ENCODE assay signal across 8 mouse cellular contexts in the genomic region with DNA sequence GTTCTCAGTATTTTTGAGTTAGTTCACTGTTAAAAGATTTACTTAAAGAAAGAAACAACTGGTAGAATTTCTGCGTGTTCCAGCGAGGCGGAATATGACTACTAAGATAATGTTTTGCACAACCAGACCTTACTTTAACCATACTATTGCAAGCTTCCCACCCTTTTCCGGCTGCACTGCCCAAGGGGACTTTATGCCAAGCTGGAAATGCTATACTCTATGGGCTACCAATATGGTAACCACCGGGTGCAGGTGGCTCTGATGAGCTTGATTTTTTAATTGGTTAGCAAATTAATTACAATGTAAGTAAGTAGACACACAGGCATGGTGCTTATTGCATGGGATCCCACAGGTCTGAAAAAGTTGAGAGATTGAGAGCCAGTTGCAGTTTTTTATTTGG. TPM values are rescaled to one million over a fixed set of nuclear protein-coding genes. Genes with fewer than 3 reads are reported as not detected.
A peak's percentile ranks its signal among the peaks of the same experiment; 100 is the strongest.
DNase-seq lines count a peak whose midpoint lies in the region; ATAC-seq and TF ChIP-seq lines count a peak whose summit lies in the region.

No protein-coding gene starts in this region.

- peak overlapping the region; percentile 97 for H3K9ac ChIP-seq in forebrain, embryonic 14.5 days (ENCODE audit: low read length)
- H3K9ac ChIP-seq in liver, embryonic 16.5 days (ENCODE audit: low read depth, low read length): no peak overlapping the region

- H3K4me1 ChIP-seq in forebrain, embryonic 14.5 days (ENCODE audit: control insufficient read depth, insufficient read depth, low read length): peaks cover 4% of the 10 kb centered on the region; the same call in 1 of the 2 replicates
- peaks cover 3% of the 10 kb centered on the region for H3K4me1 ChIP-seq in liver, embryonic 16.5 days (ENCODE audit: control insufficient read depth, low read depth, low read length)

- no peak for ATAC-seq in forebrain, embryonic 14.5 days
- no peak for ATAC-seq in liver, embryonic 16.5 days (ENCODE audit: low read depth)
- no peak for ATAC-seq in monocyte, adult 5-6 weeks (replicated peaks; ENCODE audit: insufficient number of reproducible peaks, low FRiP score, low TSS enrichment, poor library complexity, severe bottlenecking)

- DNase-seq in gastrocnemius, adult 2 months: no peak
- DNase-seq in gastrocnemius, postnatal 10 days: no peak
- peak; percentile 9 for DNase-seq in A20 (ENCODE audit: low read depth, low spot score)
- peak; percentile 14 for DNase-seq in forebrain, embryonic 14.5 days (ENCODE audit: low spot score)
- DNase-seq in frontal cortex, postnatal 25 days (ENCODE audit: low spot score in 2 of 2): no peak
- DNase-seq in retina, embryonic 14.5 days (ENCODE audit: low spot score): no peak

- TF ChIP-seq CTCF in gastrocnemius, adult 2 months (IDR thresholded peaks at IDR 0.05): no peak

- peak overlapping the region; percentile 64 for H3K4me2 ChIP-seq in forebrain, embryonic 14.5 days (ENCODE audit: low read length)
- H3K4me2 ChIP-seq in liver, embryonic 16.5 days (ENCODE audit: low read depth, low read length): peak overlapping the region; percentile 95

- intact Hi-C loops in gastrocnemius, adult 2 months (cut with DNase I): no loop called here

- H3K4me3 ChIP-seq in gastrocnemius, adult 2 months: peak overlapping the region; percentile 76
- H3K4me3 ChIP-seq in forebrain, embryonic 14.5 days (ENCODE audit: low read depth, low read length): peak overlapping the region; percentile 80
- H3K4me3 ChIP-seq in liver, embryonic 16.5 days (ENCODE audit: low read depth, low read length): no peak overlapping the region; the same call in 1 of the 2 replicates

- H3K9me3 ChIP-seq in forebrain, embryonic 14.5 days (replicated peaks; ENCODE audit: control insufficient read depth, low read length): no peaks in the 10 kb centered on the region
- H3K9me3 ChIP-seq in liver, embryonic 16.5 days (replicated peaks; ENCODE audit: control insufficient read depth, low read length): no peaks in the 10 kb centered on the region

- no peaks in the 10 kb centered on the region for H3K27me3 ChIP-seq in forebrain, embryonic 14.5 days (replicated peaks; ENCODE audit: control insufficient read depth, insufficient read depth, low read length)
- no peaks in the 10 kb centered on the region for H3K27me3 ChIP-seq in liver, embryonic 16.5 days (ENCODE audit: control insufficient read depth, insufficient read depth, low read depth, low read length)

- peak overlapping the region; percentile 92; the same call in 1 of the 2 replicates for H3K27ac ChIP-seq in gastrocnemius, adult 2 months
- no peak overlapping the region for H3K27ac ChIP-seq in forebrain, embryonic 14.5 days (ENCODE audit: low read depth, low read length)
- no peak overlapping the region for H3K27ac ChIP-seq in liver, embryonic 16.5 days (ENCODE audit: low read length)

- H3K36me3 ChIP-seq in forebrain, embryonic 14.5 days (ENCODE audit: control insufficient read depth, insufficient read depth, low read length): no peaks in the 10 kb centered on the region
- no peaks in the 10 kb centered on the region for H3K36me3 ChIP-seq in liver, embryonic 16.5 days (ENCODE audit: control insufficient read depth, insufficient read depth)

- 65% methylated on average over 5 of the region's 5 CpGs for WGBS in forebrain, embryonic 14.5 days
- WGBS in liver, embryonic 16.5 days (ENCODE audit: insufficient replicate concordance): 63% methylated on average over 5 of the region's 5 CpGs

RNA-seq across cellular contexts. Expression of a gene that starts 1.2 kb away (rescaled TPM):
- 10 to 100 TPM; 10.2 to 10.8 TPM for total RNA-seq in gastrocnemius, adult 2 months (2021)
- total RNA-seq in gastrocnemius, postnatal 10 days (2021): 10 to 100 TPM in 1 of 2 experiments, 1 to 10 TPM in 1; 9.3 to 12.7 TPM
- polyA plus RNA-seq in forebrain, embryonic 14.5 days (2014; fragmentation: Nextera tagmentation; extraction: Ambion mirVana): 19.0 and 21.3 TPM in 2 replicates
- polyA plus RNA-seq in liver, embryonic 16.5 days (2015; fragmentation: Nextera tagmentation; extraction: Ambion mirVana): 6.0 and 6.2 TPM in 2 replicates
- 4.9 to 9.2 TPM (median 7.2 TPM) in 3 replicates for total RNA-seq in monocyte, adult 5-6 weeks (2017)

RNA-seq across cellular contexts. Expression of a gene that starts 36.5 kb away (rescaled TPM):
- total RNA-seq in gastrocnemius, adult 2 months (2021): under 1 TPM; 0.31 to 0.59 TPM
- total RNA-seq in gastrocnemius, postnatal 10 days (2021): 1 to 10 TPM in 1 of 2 experiments, under 1 TPM in 1; 0.42 to 7.3 TPM
- 0.25 TPM in 2 replicates for polyA plus RNA-seq in forebrain, embryonic 14.5 days (2014; fragmentation: Nextera tagmentation; extraction: Ambion mirVana)
- polyA plus RNA-seq in liver, embryonic 16.5 days (2015; fragmentation: Nextera tagmentation; extraction: Ambion mirVana): 0.25 and 0.64 TPM in 2 replicates
- 14.8 to 50.7 TPM (median 16.8 TPM) in 3 replicates for total RNA-seq in monocyte, adult 5-6 weeks (2017)

Comparison
In these comparisons a context has a peak if more than half of its experiments do, and no peak if none do; other contexts are left out.
1. DNase-seq: peak in A20 (single experiment) and forebrain, embryonic 14.5 days (single experiment); none in gastrocnemius, adult 2 months (single experiment), gastrocnemius, postnatal 10 days (single experiment), frontal cortex, postnatal 25 days (0 of 2) and retina, embryonic 14.5 days (single experiment).